Mouse (Mus musculus) liver, embryonic 12.5 days (tissue): ENCODE results near the gene Tcf12. TPM values are rescaled to one million over a fixed set of nuclear protein-coding genes. Genes with fewer than 3 reads are reported as not detected.

Experiments used
- ATAC-seq: fragments of 200-750 bp; cut with Nextera tagmentation; 2 replicates; pipeline ENCODE4 v1.8.0; 2017; ENCODE audit warnings: moderate number of reproducible peaks, mild to moderate bottlenecking, moderate library complexity
- H3K27ac ChIP-seq: fragments of 300-500 bp; sonication (generic); 2 replicates; pipeline ENCODE4 v1.5.1; 2016; ENCODE audit warnings: mild to moderate bottlenecking
- H3K27me3 ChIP-seq: fragments of 300-500 bp; sonication (generic); replicated peaks from 2 replicates; pipeline ENCODE4 v1.6.1; 2016; ENCODE audit warnings: mild to moderate bottlenecking, moderate library complexity
- H3K36me3 ChIP-seq: fragments of 300-500 bp; sonication (generic); 2 replicates; pipeline ENCODE4 v1.6.1; 2016; ENCODE audit warnings: mild to moderate bottlenecking, moderate library complexity
- H3K4me1 ChIP-seq: fragments of 300-500 bp; sonication (generic); 2 replicates; pipeline ENCODE4 v1.6.1; 2016
- H3K4me2 ChIP-seq: fragments of 300-500 bp; sonication (generic); 2 replicates; pipeline ENCODE4 v1.6.1; 2016; ENCODE audit warnings: mild to moderate bottlenecking, moderate library complexity
- H3K4me3 ChIP-seq: fragments of 300-500 bp; sonication (generic); 2 replicates; pipeline ENCODE4 v1.5.1; 2016; ENCODE audit warnings: mild to moderate bottlenecking, moderate library complexity
- H3K9ac ChIP-seq: fragments of 300-500 bp; sonication (generic); 2 replicates; pipeline ENCODE4 v1.6.1; 2016; ENCODE audit warnings: mild to moderate bottlenecking, moderate library complexity
- H3K9me3 ChIP-seq: fragments of 300-500 bp; sonication (generic); replicated peaks from 2 replicates; pipeline ENCODE4 v1.6.1; 2016; ENCODE audit warnings: mild to moderate bottlenecking, moderate library complexity
- WGBS: fragments of 180-500 bp; shearing (Covaris S2); methylation state at CpG from one replicate; pipeline ENCODE4 v1.1.7; 2016; ENCODE audit not compliant: insufficient replicate concordance; 5-methylcytosine and 5-hydroxymethylcytosine counted together
- polyA plus RNA-seq: library from polyadenylated mRNA; unstranded; fragments of >200 nt; fragmentation: Nextera tagmentation; extraction: Ambion mirVana; gene quantifications from 2 replicates; pipeline ENCODE4 v1.2.1, GENCODE M21; 2016

Tcf12 gene
- polyA plus RNA-seq, 1 experiment from 2014 or later = 19.9 TPM

- Histone ChIP-seq H3K27me3 (no peaks in the 10 kb centered on the region), H3K9me3 (no peaks in the 10 kb centered on the region), H3K27ac (peak overlapping the region; percentile 59), H3K4me3 (no peak overlapping the region), H3K9ac (no peak overlapping the region), H3K4me2 (peak overlapping the region; percentile 42), H3K4me1 (peaks cover 45% of the 10 kb centered on the region), H3K36me3 (no peaks in the 10 kb centered on the region)
- 24% methylated on average over 4 of the region's 4 CpGs for WGBS
- ATAC-seq = peak; percentile 63
Measured at GRCm38 (mm10) chr9:72014585-72015381, 96.9 kb downstream of the Tcf12 start.

GRCm38 (mm10) chr9:72013541-72013940 lies 98.1 kb downstream of the Tcf12 start:
- no peak for ATAC-seq
- H3K9me3 ChIP-seq = no peaks in the 10 kb centered on the region
- no peaks in the 10 kb centered on the region for H3K27me3 ChIP-seq
- H3K36me3 ChIP-seq = no peaks in the 10 kb centered on the region
- no peak overlapping the region for H3K27ac ChIP-seq
- no peak overlapping the region for H3K4me2 ChIP-seq
- peaks cover 49% of the 10 kb centered on the region for H3K4me1 ChIP-seq
- no peak overlapping the region for H3K9ac ChIP-seq
- 41% methylated on average over 1 of the region's 1 CpGs for WGBS
- H3K4me3 ChIP-seq = no peak overlapping the region

GRCm38 (mm10) chr9:72008634-72009033 lies 103.0 kb downstream of the Tcf12 start:
- H3K4me1 ChIP-seq = peaks cover 31% of the 10 kb centered on the region
- H3K9ac ChIP-seq = no peak overlapping the region
- H3K36me3 ChIP-seq = no peaks in the 10 kb centered on the region
- no peaks in the 10 kb centered on the region for H3K27me3 ChIP-seq
- H3K4me2 ChIP-seq = no peak overlapping the region
- WGBS = 72% methylated on average over 1 of the region's 1 CpGs
- ATAC-seq = no peak
- no peak overlapping the region for H3K27ac ChIP-seq
- no peak overlapping the region for H3K4me3 ChIP-seq
- H3K9me3 ChIP-seq = no peaks in the 10 kb centered on the region

- H3K36me3 ChIP-seq = no peaks in the 10 kb centered on the region
- no peaks in the 10 kb centered on the region for H3K27me3 ChIP-seq
- no peak overlapping the region for H3K4me3 ChIP-seq
- H3K4me1 ChIP-seq = no peaks in the 10 kb centered on the region
- no peaks in the 10 kb centered on the region for H3K9me3 ChIP-seq
- no peak for ATAC-seq
- no peak overlapping the region for H3K4me2 ChIP-seq
- no peak overlapping the region for H3K9ac ChIP-seq
- no peak overlapping the region for H3K27ac ChIP-seq
- 82% methylated on average over 3 of the region's 3 CpGs for WGBS
Measured at GRCm38 (mm10) chr9:71991147-71991546, 120.5 kb downstream of the Tcf12 start.

GRCm38 (mm10) chr9:71990376-71990775 lies 121.3 kb downstream of the Tcf12 start:
- Histone ChIP-seq H3K27me3 (no peaks in the 10 kb centered on the region), H3K9ac (no peak overlapping the region), H3K4me3 (no peak overlapping the region), H3K4me2 (no peak overlapping the region), H3K4me1 (no peaks in the 10 kb centered on the region), H3K9me3 (no peaks in the 10 kb centered on the region), H3K36me3 (no peaks in the 10 kb centered on the region), H3K27ac (no peak overlapping the region)
- no peak for ATAC-seq
- WGBS = 81% methylated on average over 1 of the region's 1 CpGs

- Histone ChIP-seq H3K36me3 (no peaks in the 10 kb centered on the region), H3K9me3 (no peaks in the 10 kb centered on the region), H3K4me2 (no peak overlapping the region), H3K27me3 (no peaks in the 10 kb centered on the region), H3K4me1 (no peaks in the 10 kb centered on the region), H3K9ac (no peak overlapping the region), H3K4me3 (no peak overlapping the region), H3K27ac (no peak overlapping the region)
- no peak for ATAC-seq
- 56% methylated on average over 1 of the region's 1 CpGs for WGBS
Measured at GRCm38 (mm10) chr9:71989663-71990062, 122.0 kb downstream of the Tcf12 start.

- Histone ChIP-seq H3K9me3 (no peaks in the 10 kb centered on the region), H3K4me3 (no peak overlapping the region), H3K36me3 (no peaks in the 10 kb centered on the region), H3K4me1 (no peaks in the 10 kb centered on the region), H3K27ac (no peak overlapping the region), H3K27me3 (no peaks in the 10 kb centered on the region), H3K4me2 (no peak overlapping the region), H3K9ac (no peak overlapping the region)
- ATAC-seq = no peak
- 86% methylated on average over 2 of the region's 2 CpGs for WGBS
Measured at GRCm38 (mm10) chr9:71986716-71987115, 125.0 kb downstream of the Tcf12 start.

GRCm38 (mm10) chr9:71982826-71983225 lies 128.8 kb downstream of the Tcf12 start:
- 87% methylated on average over 1 of the region's 1 CpGs for WGBS

GRCm38 (mm10) chr9:71981071-71981470 lies 130.6 kb downstream of the Tcf12 start:
- H3K27ac ChIP-seq = no peak overlapping the region
- H3K4me1 ChIP-seq = peaks cover 9% of the 10 kb centered on the region
- WGBS = 81% methylated on average over 3 of the region's 3 CpGs
- no peaks in the 10 kb centered on the region for H3K9me3 ChIP-seq
- ATAC-seq = no peak
- H3K27me3 ChIP-seq = no peaks in the 10 kb centered on the region
- H3K36me3 ChIP-seq = no peaks in the 10 kb centered on the region
- no peak overlapping the region for H3K4me3 ChIP-seq
- no peak overlapping the region for H3K9ac ChIP-seq
- no peak overlapping the region for H3K4me2 ChIP-seq

More at GRCm38 (mm10) chr9:71982826-71983225, 128.8 kb downstream of the Tcf12 start:
- H3K27me3 ChIP-seq = no peaks in the 10 kb centered on the region
- H3K36me3 ChIP-seq = no peaks in the 10 kb centered on the region
- no peak overlapping the region for H3K4me2 ChIP-seq
- no peak overlapping the region for H3K27ac ChIP-seq
- H3K4me1 ChIP-seq = peaks cover 4% of the 10 kb centered on the region
- H3K9me3 ChIP-seq = no peaks in the 10 kb centered on the region
- H3K9ac ChIP-seq = no peak overlapping the region
- H3K4me3 ChIP-seq = no peak overlapping the region
- ATAC-seq = no peak

GRCm38 (mm10) chr9:71980579-71980978 lies 131.1 kb downstream of the Tcf12 start:
- Histone ChIP-seq H3K27ac (no peak overlapping the region), H3K27me3 (no peaks in the 10 kb centered on the region), H3K4me1 (peaks cover 10% of the 10 kb centered on the region), H3K9me3 (no peaks in the 10 kb centered on the region), H3K4me3 (no peak overlapping the region), H3K4me2 (no peak overlapping the region), H3K36me3 (no peaks in the 10 kb centered on the region), H3K9ac (no peak overlapping the region)
- 33% methylated on average over 2 of the region's 2 CpGs for WGBS
- ATAC-seq = no peak

- no peak overlapping the region for H3K4me3 ChIP-seq
- WGBS = 73% methylated on average over 3 of the region's 3 CpGs
- no peak overlapping the region for H3K4me2 ChIP-seq
- no peak for ATAC-seq
- no peak overlapping the region for H3K27ac ChIP-seq
- H3K4me1 ChIP-seq = peaks cover 14% of the 10 kb centered on the region
- no peak overlapping the region for H3K9ac ChIP-seq
- no peaks in the 10 kb centered on the region for H3K36me3 ChIP-seq
- no peaks in the 10 kb centered on the region for H3K9me3 ChIP-seq
- no peaks in the 10 kb centered on the region for H3K27me3 ChIP-seq
Measured at GRCm38 (mm10) chr9:71978886-71979285, 132.8 kb downstream of the Tcf12 start.

- H3K27me3 ChIP-seq = no peaks in the 10 kb centered on the region
- H3K4me3 ChIP-seq = no peak overlapping the region
- WGBS = 57% methylated on average over 6 of the region's 6 CpGs
- H3K9ac ChIP-seq = no peak overlapping the region
- no peak overlapping the region for H3K4me2 ChIP-seq
- H3K4me1 ChIP-seq = peaks cover 14% of the 10 kb centered on the region
- peaks cover 5% of the 10 kb centered on the region; the same call in 1 of the 2 replicates for H3K36me3 ChIP-seq
- no peaks in the 10 kb centered on the region for H3K9me3 ChIP-seq
- ATAC-seq = no peak
- H3K27ac ChIP-seq = no peak overlapping the region
Measured at GRCm38 (mm10) chr9:71976034-71976433, 135.6 kb downstream of the Tcf12 start.
